Mouse (Mus musculus) CD4-positive, CD25-positive, alpha-beta regulatory T cell, adult 2 months (primary cell): ENCODE measurements around the gene Tagln.

ENCODE experiments used
- DNase-seq: peaks from one replicate; pipeline ENCODE4 v3.0.0-alpha.2; 2012; ENCODE audit warnings: low read depth, low spot score

Gene Tagln

DNA sequence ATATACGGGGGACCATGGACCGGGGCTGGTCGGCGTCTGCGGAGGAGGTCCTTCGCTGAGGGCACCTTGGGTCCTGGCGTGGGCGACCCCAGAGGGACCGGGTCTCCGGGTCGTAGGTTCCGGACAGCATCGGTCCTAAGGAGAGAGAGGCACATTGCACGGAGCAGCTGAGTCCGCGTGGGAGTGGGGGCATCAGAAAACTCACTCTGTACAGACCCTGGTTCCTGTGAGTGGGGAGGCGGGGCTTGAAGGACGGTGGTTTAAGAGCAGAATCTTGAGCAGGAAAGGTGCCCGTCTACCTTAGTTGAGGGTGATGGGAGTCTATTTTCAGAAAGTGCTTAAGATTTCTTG is 28.8 kb downstream of the Tagln start:
- DNase-seq, result peak; percentile 60

DNA sequence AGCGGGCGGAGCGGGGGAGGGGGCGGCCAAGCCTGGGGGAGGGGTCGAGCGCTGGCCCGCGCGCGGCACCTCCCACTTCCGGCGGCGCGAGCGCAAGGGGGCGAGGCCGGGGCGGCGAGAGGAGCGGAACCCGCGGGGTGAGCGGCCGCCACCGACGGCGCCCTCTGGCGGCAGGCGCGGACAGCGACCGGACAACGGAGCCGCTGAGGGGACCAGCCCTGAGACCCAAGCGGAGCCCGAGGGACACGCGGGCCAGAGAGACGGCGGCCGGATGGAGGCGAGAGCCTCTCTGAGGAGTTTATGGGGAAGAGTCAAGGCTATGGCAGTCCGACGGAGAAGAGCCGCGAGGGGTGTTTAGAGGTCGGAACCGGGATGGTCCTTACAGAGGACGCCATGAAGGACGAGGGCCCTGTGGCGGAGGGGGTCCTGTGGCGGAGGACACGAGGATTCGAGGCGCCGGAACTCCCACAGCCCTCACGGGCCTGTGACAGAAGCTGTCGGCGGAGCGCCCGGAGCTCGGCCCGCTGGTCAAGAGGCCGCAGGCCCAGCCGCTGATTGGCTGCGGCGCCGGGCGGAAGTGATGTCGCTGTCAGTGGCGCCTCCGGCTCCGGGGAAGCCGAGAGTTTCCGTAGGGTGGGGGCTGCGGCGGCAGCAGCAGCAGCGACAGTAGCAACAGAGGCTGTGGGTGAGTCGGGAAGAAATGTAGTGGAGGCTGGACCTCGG is 29.3 kb downstream of the Tagln start, which contains the start of the genes Pcsk7 and Rnf214:
Pcsk7 (plus strand) TSS at position 143 of the 723 bp plus-strand sequence.
Rnf214 (minus strand) TSS at position 557 of the 723 bp plus-strand sequence.
- DNase-seq, result peak; percentile 94

DNA sequence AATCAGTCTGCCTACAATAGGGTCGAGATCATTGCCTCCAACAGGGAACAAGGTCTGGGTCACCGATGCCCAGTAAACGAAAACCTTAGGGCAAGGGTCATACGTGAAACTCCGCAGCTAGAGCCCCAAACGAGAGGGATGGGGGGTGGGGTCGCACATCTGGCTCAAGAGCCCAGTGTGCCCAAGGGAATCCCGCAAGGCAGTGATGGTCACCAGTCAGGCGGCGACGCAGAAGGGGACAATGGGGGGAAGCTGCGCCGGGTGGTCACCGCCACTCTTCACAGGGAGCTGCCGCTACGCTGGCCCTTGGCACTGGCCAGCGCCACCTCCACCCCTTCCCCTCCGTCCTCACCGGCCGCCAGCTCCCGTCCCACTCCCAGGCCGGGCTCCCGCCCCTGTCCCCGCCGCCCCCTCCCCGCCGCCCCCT is 30.0 kb downstream of the Tagln start:
- peak; percentile 42 for DNase-seq

DNA sequence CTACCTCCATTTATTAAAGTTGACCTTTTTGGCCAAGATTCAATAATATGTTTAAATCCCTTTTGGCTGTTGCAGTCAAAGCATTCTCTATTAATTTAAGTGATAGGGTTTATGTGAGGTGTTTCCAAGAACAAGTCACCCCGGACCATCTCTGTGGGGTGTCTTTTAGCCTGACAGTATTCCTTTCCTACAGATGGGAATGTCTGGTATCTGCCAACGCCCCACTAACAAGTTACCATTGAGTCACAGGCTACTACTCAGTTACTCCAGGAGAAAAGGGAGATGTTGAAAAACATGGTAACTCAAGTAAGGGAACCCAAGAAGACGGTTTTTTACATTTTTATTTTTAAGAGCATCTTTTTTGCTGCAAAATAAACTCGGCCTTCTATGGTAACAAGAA is 30.7 kb downstream of the Tagln start:
- no peak for DNase-seq

DNA sequence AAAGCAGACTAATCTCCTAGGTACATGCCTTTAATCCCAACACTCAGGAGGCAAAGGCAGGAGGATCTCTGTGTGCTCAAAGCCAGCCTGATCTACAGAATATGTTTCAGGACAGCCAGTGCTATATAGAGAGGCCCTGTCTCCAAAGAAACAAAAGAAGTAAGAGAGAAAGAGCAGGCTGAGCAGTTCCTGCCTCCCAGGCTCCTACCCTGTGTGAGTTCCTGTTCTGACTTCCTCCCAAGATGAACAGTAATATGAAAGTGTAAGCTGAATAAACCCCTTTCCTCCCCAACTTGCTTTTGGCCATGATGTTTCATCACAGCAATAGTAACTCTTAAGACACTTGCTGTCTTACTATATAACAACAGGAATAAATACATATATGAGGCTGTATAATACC is 42.2 kb downstream of the Tagln start:
- DNase-seq, result no peak
